Mouse (Mus musculus): ENCODE results near the gene Zfp592.

DNA sequence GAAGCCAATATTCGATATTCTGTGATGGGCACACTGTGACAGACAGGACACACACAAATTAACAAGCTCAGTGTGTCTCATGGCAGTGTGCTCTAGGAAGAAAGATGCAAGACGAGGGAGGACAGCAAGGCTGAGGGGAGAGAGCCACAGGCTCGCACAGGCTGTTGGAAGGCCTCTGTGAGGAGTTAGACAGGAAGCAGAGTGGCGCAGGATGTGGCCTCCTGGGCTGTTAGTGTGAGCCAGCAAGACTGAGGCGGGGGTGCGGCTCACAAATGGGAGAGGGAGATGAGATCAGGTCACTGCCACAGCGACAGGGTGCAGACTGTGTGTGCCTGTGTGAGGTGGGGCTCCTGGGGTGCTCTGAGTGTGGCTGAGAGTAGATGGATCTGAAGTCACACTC lies 81.8 kb downstream of the Zfp592 start:
- no peak for TF ChIP-seq POLR2A (IDR thresholded peaks at IDR 0.05; ENCODE audit: insufficient read depth, low read depth, low read length)
- TF ChIP-seq CTCF (IDR thresholded peaks at IDR 0.05): no peak
- TF ChIP-seq EP300 (IDR thresholded peaks at IDR 0.05; ENCODE audit: insufficient read depth, low read depth, low read length): no peak

Data from heart, adult 2 months (tissue).